Mouse (Mus musculus) forebrain, embryonic 12.5 days (tissue): ENCODE measurements around the gene Sectm1b. TPM values are rescaled to one million over a fixed set of nuclear protein-coding genes. Genes with fewer than 3 reads are reported as not detected.
"Not testable (repeated sequence)": the region's sequence is repeated elsewhere in the genome, so short reads cannot be mapped to it uniquely, and the experiment has no call there.

Source experiments
- ATAC-seq: fragments of 200-750 bp; cut with Nextera tagmentation; 2 replicates; pipeline ENCODE4 v1.8.0; 2017; ENCODE audit warnings: moderate TSS enrichment; ENCODE audit not compliant: low FRiP score
- H3K27ac ChIP-seq: fragments of 300-500 bp; sonication (generic); 2 replicates; pipeline ENCODE4 v1.5.1; 2016; ENCODE audit warnings: mild to moderate bottlenecking
- H3K27me3 ChIP-seq: fragments of 300-500 bp; sonication (generic); 2 replicates; pipeline ENCODE4 v1.6.1; 2016; ENCODE audit warnings: mild to moderate bottlenecking
- H3K36me3 ChIP-seq: fragments of 300-500 bp; sonication (generic); replicated peaks from 2 replicates; pipeline ENCODE4 v1.6.1; 2016; ENCODE audit warnings: mild to moderate bottlenecking
- H3K4me1 ChIP-seq: fragments of 300-500 bp; sonication (generic); 2 replicates; pipeline ENCODE4 v1.6.1; 2016
- H3K4me2 ChIP-seq: fragments of 300-500 bp; sonication (generic); 2 replicates; pipeline ENCODE4 v1.6.1; 2016; ENCODE audit warnings: mild to moderate bottlenecking, moderate library complexity
- H3K4me3 ChIP-seq: fragments of 300-500 bp; sonication (generic); replicated peaks from 2 replicates; pipeline ENCODE4 v1.5.1; 2016; ENCODE audit warnings: mild to moderate bottlenecking
- H3K9ac ChIP-seq: fragments of 300-500 bp; sonication (generic); 2 replicates; pipeline ENCODE4 v1.6.1; 2016; ENCODE audit warnings: mild to moderate bottlenecking
- H3K9me3 ChIP-seq: fragments of 300-500 bp; sonication (generic); 2 replicates; pipeline ENCODE4 v1.6.1; 2016
- WGBS: fragments of 180-500 bp; shearing (Covaris S2); methylation state at CpG from one replicate; pipeline ENCODE4 v1.1.7; 2016; 5-methylcytosine and 5-hydroxymethylcytosine counted together
- polyA plus RNA-seq: library from polyadenylated mRNA; unstranded; fragments of >200 nt; fragmentation: Nextera tagmentation; extraction: Ambion mirVana; gene quantifications from 2 replicates; pipeline ENCODE4 v1.2.1, GENCODE M21; 2016

Gene Sectm1b
- polyA plus RNA-seq, 1 experiment from 2014 or later: not detected

DNA sequence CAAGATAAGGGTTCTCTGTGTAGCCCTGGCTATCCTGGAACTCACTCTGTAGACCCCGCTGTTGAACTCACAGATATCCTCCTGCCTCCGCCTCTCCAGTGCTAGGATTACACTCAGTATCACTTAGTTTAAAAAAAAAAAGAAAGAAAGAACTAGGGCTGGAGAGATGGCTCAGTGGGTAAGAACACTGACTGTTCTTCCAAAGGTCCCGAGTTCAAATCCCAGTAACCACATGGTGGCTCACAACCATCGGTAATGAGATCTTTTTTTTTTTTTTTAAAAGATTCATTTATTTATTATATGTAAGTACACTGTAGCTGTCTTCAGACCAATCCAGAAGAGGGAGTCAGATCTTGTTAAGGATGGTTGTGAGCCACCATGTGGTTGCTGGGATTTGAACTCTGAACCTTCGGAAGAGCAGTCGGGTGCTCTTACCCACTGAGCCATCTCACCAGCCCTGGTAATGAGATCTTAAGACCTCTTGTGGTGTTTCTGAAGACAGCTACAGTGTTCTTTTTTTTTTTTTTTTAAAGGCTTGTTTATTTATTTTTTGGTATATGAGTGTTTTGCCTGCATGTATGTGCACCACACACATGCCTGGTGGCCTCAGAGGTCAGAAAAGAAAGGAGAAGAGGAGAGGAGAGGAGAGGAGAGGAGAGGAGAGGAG, 2.8 kb downstream of the Sectm1b start:
- not testable (repeated sequence) for ATAC-seq, H3K36me3 ChIP-seq, H3K4me3 ChIP-seq, H3K27ac ChIP-seq, H3K27me3 ChIP-seq, H3K4me1 ChIP-seq, H3K9ac ChIP-seq, H3K9me3 ChIP-seq, H3K4me2 ChIP-seq
- 94% methylated on average over 6 of the region's 6 CpGs for WGBS

DNA sequence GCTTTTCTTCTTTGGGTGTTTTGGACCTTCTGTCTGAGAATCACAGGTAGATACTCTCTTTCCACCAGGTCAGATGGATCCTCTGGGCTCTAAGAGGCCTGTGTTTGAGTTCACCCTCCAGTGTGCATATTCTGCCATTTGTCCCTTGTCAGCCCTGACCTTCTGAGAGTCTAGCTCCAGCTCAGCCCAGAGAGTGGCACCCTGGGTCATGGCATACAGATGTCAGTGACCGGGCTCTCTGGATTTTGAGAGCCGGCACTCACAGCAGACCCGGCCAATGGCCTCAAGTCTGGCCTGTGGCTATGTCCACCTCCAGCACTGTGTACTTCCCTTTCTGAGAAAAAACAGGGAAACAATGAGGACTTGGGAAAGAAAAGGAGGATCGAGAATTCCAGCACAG, 3.9 kb downstream of the Sectm1b start:
- Histone ChIP-seq H3K4me2 (no peak overlapping the region), H3K9me3 (no peaks in the 10 kb centered on the region), H3K27me3 (no peaks in the 10 kb centered on the region), H3K4me1 (no peaks in the 10 kb centered on the region), H3K4me3 (no peak overlapping the region), H3K27ac (no peak overlapping the region), H3K36me3 (no peaks in the 10 kb centered on the region), H3K9ac (no peak overlapping the region)
- no peak for ATAC-seq
- 89% methylated on average over 4 of the region's 4 CpGs for WGBS

DNA sequence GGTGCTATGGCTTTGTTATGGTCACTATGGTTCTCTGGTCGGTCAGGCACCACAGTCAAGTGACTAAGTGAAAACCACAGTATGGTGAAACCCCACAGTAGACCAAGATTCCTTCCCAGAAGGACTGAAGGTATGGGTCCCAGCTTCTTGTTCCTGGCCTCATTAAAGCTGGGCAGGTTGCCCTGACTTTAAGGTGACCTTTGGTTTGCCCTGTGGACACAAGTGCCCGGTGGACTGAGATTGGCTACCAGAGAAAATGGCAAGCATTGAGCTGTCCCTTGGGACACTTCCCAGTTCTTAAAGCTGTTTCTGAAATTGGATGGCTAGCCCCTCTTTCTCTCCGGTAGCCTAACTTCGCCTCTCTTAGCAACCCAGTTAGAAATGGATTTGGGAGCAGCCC, 4.4 kb downstream of the Sectm1b start:
- H3K4me1 ChIP-seq: no peaks in the 10 kb centered on the region
- no peak overlapping the region for H3K4me3 ChIP-seq
- 91% methylated on average over 4 of the region's 4 CpGs for WGBS
- H3K9me3 ChIP-seq: no peaks in the 10 kb centered on the region
- no peak overlapping the region for H3K9ac ChIP-seq
- 0 out of 2 replicates have a peak, but pooled peaks cover 5% of the 10 kb centered on the region for H3K27me3 ChIP-seq
- no peaks in the 10 kb centered on the region for H3K36me3 ChIP-seq
- H3K4me2 ChIP-seq: no peak overlapping the region
- H3K27ac ChIP-seq: no peak overlapping the region
- no peak for ATAC-seq

DNA sequence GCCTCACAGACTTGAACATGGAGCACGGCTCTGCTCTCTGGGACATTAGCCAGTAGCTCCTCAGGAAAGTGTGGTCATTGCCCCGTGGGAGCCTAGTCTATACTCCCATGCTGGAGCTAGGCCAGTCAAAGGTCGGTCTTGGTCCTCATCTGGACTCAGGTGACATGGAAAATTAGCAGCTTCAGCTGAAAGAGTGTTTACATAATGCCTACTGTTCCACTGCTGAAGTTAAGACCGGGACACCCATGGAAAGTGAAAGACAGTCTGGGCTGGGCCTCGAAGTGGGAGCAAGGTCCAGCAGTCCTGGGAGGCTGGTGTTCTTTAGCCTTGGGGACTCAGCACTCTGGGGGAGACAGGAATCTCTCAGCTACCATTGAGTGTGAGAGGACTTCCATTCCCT, 5.2 kb downstream of the Sectm1b start:
- WGBS: 74% methylated on average over 5 of the region's 5 CpGs
- no peak overlapping the region for H3K4me3 ChIP-seq
- H3K27ac ChIP-seq: no peak overlapping the region
- ATAC-seq: no peak
- H3K4me1 ChIP-seq: no peaks in the 10 kb centered on the region
- H3K27me3 ChIP-seq: 0 out of 2 replicates have a peak, but pooled peaks cover 5% of the 10 kb centered on the region
- no peaks in the 10 kb centered on the region for H3K9me3 ChIP-seq
- H3K36me3 ChIP-seq: no peaks in the 10 kb centered on the region
- no peak overlapping the region for H3K9ac ChIP-seq
- H3K4me2 ChIP-seq: no peak overlapping the region

DNA sequence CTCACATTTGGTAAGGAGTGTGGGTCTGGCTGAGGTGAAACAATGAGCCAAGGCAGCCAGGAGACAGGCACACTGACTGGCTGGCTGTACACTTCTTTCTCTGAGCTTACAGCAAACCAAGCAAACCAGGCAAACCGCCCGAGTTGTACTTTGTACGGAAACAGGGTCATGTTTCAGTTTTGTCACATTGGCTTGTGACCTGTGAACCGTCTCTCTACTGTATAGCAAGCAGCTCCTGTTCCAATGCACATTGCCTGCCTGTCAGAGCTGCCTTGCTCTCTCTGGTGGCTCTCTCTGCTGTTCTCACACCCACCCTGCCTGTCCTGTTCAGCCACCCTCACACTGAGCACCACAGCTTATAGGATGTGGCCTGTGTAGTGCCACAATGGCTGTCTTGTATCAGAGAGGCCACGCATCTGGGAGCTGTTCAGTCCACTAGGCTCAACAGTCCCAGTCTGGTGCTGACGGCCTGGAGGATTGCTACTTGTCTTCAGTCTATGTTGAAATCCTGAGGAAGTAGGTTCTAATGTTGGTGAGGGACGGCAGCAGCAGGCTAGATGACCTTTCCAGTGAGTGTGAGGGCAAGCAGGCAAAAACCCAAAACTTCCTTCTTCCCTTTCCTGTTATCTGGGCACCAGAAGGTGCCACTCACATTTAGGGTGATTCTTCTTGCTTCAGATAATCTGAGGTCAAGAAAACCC, 6.7 kb downstream of the Sectm1b start:
- H3K9ac ChIP-seq: no peak overlapping the region
- no peaks in the 10 kb centered on the region for H3K4me1 ChIP-seq
- no peaks in the 10 kb centered on the region for H3K9me3 ChIP-seq
- H3K27me3 ChIP-seq: 0 out of 2 replicates have a peak, but pooled peaks cover 5% of the 10 kb centered on the region
- H3K36me3 ChIP-seq: no peaks in the 10 kb centered on the region
- no peak overlapping the region for H3K4me3 ChIP-seq
- WGBS: 77% methylated on average over 7 of the region's 7 CpGs
- H3K27ac ChIP-seq: no peak overlapping the region
- no peak overlapping the region for H3K4me2 ChIP-seq
- ATAC-seq: no peak

DNA sequence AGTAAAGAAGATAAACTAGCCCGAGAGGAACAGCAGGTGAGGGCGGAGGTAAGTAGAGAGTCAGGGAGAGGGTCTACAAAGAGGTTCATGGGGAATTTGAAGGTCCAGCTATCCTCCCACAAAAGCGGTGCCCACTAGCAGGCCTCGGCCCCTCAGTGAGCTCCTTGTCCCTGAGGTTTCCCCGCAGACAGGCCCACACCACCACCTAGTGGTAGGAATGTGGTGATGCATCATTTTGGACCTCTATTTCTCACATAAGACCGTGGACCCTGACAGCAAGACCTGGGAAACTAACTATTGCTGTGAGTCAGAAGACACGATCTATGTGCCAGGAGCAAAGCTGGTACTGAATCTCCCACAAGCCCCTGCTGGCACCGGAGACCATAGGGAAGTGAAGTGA, 9.8 kb downstream of the Sectm1b start:
- H3K36me3 ChIP-seq: no peaks in the 10 kb centered on the region
- no peak overlapping the region for H3K4me3 ChIP-seq
- H3K27ac ChIP-seq: no peak overlapping the region
- H3K9ac ChIP-seq: no peak overlapping the region
- H3K4me2 ChIP-seq: no peak overlapping the region
- no peaks in the 10 kb centered on the region for H3K9me3 ChIP-seq
- 0 out of 2 replicates have a peak, but pooled peaks have one; percentile 44 for ATAC-seq
- 17% methylated on average over 8 of the region's 8 CpGs for WGBS
- H3K4me1 ChIP-seq: no peaks in the 10 kb centered on the region
- H3K27me3 ChIP-seq: 0 out of 2 replicates have a peak, but pooled peaks cover 5% of the 10 kb centered on the region

DNA sequence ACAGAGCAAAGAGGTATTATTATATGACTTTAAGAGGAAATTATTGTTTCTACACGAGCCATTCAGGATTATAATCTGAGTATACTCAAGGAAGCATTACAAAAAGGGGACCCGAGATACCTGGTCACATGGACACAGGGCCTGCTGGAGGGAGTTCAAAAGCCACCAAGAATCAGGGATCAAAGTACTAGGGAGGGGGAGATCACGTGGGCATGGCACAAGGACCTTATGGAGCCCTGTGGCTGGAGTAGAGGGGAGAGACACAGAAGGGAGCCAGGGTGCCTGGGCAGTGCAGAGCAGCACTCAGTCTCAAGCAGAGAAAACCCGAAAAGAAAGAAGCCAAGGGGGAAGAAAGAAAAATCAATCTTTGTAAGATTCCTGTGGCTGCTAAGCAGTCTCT, 11.0 kb downstream of the Sectm1b start:
- WGBS: 73% methylated on average over 4 of the region's 4 CpGs
- no peaks in the 10 kb centered on the region for H3K4me1 ChIP-seq
- H3K4me3 ChIP-seq: no peak overlapping the region
- ATAC-seq: no peak
- no peaks in the 10 kb centered on the region for H3K36me3 ChIP-seq
- no peak overlapping the region for H3K9ac ChIP-seq
- H3K4me2 ChIP-seq: no peak overlapping the region
- H3K9me3 ChIP-seq: no peaks in the 10 kb centered on the region
- no peak overlapping the region for H3K27ac ChIP-seq
- 0 out of 2 replicates have a peak, but pooled peaks cover 5% of the 10 kb centered on the region for H3K27me3 ChIP-seq

DNA sequence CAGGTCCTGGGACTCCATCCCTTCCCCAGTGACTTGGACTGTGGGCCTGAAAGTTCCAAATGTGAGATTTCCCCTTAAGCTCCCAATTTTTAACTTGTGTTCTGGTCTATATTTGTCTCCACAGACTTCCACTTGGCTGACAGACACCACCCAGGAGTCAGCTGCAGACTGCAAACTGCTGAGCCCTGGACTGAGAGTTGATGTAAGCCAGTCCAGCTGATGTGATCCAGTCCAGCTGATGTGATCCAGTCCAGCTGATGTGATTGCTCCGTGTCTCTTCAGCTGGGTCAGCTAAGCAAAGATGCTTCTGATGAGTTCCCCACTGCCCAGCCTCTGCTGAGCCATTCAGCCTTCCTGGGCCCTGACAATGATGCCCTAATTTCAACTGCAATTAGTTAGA, 11.6 kb downstream of the Sectm1b start:
- no peak overlapping the region for H3K4me3 ChIP-seq
- H3K4me2 ChIP-seq: no peak overlapping the region
- H3K4me1 ChIP-seq: no peaks in the 10 kb centered on the region
- H3K9me3 ChIP-seq: no peaks in the 10 kb centered on the region
- H3K27ac ChIP-seq: no peak overlapping the region
- 60% methylated on average over 1 of the region's 1 CpGs for WGBS
- H3K36me3 ChIP-seq: no peaks in the 10 kb centered on the region
- no peak overlapping the region for H3K9ac ChIP-seq
- H3K27me3 ChIP-seq: peaks cover 5% of the 10 kb centered on the region; the same call in 1 of the 2 replicates
- ATAC-seq: no peak

DNA sequence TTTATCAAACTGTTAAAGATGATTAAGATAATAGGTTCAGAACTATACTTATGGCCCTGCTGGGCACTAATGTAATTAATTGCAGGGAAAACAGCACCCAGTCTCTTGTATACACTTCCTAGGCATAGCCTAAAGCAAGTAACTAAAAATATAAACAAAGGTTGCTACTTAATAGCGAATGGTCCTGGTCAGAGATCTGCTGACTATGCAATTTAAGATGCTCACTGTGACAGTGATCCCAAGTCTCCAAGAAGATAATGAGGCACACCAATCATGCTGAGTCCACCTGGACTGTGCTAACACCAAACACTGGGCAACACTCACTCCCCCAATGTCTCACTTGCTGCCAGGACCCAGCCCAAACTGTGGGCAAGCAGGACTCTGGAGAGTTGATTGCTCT, 13.5 kb downstream of the Sectm1b start:
- Histone ChIP-seq H3K36me3 (no peaks in the 10 kb centered on the region), H3K9me3 (no peaks in the 10 kb centered on the region), H3K4me2 (no peak overlapping the region), H3K9ac (no peak overlapping the region), H3K27ac (no peak overlapping the region), H3K27me3 (peaks cover 5% of the 10 kb centered on the region; the same call in 1 of the 2 replicates), H3K4me1 (no peaks in the 10 kb centered on the region), H3K4me3 (no peak overlapping the region)
- no peak for ATAC-seq
- 80% methylated on average over 1 of the region's 1 CpGs for WGBS

DNA sequence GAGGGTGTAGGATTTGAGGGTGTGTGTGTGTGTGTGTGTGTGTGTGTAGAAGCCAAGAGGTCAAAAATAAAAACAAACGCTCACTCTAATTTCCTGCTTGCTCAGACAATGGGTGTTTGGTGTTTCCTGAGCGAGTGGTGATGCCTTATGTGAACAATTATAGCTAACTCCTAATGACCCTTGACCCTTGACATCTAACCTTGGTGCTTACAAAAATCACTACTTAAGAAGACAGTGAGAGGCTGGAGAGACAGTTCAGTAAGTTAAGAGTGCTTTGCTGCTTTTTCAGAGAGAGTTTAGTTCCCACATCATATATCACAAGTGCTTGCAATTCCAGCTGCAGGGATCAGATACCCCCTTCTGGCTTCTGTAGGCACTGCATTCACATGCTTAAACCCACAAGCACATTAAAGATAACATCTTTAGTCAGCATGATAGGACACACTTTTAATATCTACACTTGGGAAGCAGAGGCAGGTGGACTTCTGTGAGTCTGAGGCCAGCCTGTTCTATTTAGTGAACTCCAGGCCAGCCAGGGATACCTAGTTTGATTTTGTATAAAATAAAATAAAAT, 15.5 kb downstream of the Sectm1b start:
- Histone ChIP-seq H3K9me3 (no peaks in the 10 kb centered on the region), H3K27me3 (no peaks in the 10 kb centered on the region; the same call in none of the 2 replicates), H3K9ac (no peak overlapping the region), H3K4me1 (no peaks in the 10 kb centered on the region), H3K27ac (no peak overlapping the region), H3K4me2 (no peak overlapping the region), H3K4me3 (no peak overlapping the region), H3K36me3 (no peaks in the 10 kb centered on the region)
- no peak for ATAC-seq
- WGBS: 70% methylated on average over 2 of the region's 2 CpGs

DNA sequence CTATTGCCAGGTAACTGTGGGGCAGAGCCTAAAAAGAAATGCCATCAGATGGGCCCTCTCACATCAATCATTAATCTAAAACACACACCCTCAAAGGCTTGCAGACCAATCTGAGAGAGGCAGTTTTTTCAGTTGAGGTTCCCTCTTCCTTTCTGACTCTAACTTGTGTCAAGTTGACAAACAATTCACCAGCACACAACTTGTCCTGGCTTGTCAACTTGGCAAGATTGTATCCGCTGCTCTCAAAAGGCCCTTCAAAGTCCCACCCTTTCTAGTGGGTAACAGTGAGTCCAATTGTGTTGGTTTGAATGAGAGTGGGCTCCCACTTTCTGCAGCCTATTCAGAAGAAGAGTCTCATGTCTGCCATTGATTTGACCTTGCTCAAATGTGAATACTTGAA, 18.1 kb downstream of the Sectm1b start:
- Histone ChIP-seq H3K4me1 (no peaks in the 10 kb centered on the region), H3K4me3 (no peak overlapping the region), H3K36me3 (no peaks in the 10 kb centered on the region), H3K9ac (no peak overlapping the region), H3K27ac (no peak overlapping the region), H3K9me3 (no peaks in the 10 kb centered on the region), H3K4me2 (no peak overlapping the region), H3K27me3 (peaks cover 4% of the 10 kb centered on the region)
- 57% methylated on average over 1 of the region's 1 CpGs for WGBS
- ATAC-seq: no peak

DNA sequence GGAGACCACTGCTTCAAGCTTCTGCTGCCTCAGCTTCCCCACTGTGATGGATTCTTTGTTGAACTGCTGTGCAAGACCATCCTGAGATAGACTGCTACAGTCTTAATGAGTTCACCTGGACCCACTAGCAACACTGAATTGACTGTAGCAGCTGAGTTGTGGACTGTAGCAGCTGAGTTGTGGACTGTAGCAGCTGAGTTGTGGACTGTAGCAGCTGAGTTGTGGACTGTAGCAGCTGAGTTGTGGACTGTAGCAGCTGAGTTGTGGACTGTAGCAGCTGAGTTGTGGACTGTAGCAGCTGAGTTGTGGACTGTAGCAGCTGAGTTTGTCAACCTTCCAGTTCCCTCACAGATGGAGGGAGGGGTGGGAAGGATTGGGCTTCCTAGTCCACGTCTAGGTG, 20.3 kb downstream of the Sectm1b start:
- H3K4me2 ChIP-seq, ATAC-seq, H3K36me3 ChIP-seq, H3K9me3 ChIP-seq, H3K9ac ChIP-seq, H3K27me3 ChIP-seq, H3K27ac ChIP-seq, H3K4me1 ChIP-seq, H3K4me3 ChIP-seq: not testable (repeated sequence)
- 71% methylated on average over 1 of the region's 1 CpGs for WGBS
